Mouse (Mus musculus) layer of hippocampus, postnatal 25 days (tissue): ENCODE results near the gene Zfyve28. TPM values are rescaled to one million over a fixed set of nuclear protein-coding genes. Genes with fewer than 3 reads are reported as not detected.

ENCODE experiments used
- DNase-seq, 2 experiments: peaks; one replicate each; pipeline ENCODE4 v3.0.0; 2022; ENCODE audit warnings: mixed read lengths in 2 of 2, low spot score in 1 of 2; ENCODE audit errors: extremely low spot score in 1 of 2
- total RNA-seq, 2 experiments: library from RNA; stranded (reverse); gene quantifications; 2 replicates each; pipeline ENCODE4 v1.2.3; 2021

The Zfyve28 gene
- total RNA-seq, 2 experiments from 2014 or later = 25.6 to 32.4 TPM

DNA sequence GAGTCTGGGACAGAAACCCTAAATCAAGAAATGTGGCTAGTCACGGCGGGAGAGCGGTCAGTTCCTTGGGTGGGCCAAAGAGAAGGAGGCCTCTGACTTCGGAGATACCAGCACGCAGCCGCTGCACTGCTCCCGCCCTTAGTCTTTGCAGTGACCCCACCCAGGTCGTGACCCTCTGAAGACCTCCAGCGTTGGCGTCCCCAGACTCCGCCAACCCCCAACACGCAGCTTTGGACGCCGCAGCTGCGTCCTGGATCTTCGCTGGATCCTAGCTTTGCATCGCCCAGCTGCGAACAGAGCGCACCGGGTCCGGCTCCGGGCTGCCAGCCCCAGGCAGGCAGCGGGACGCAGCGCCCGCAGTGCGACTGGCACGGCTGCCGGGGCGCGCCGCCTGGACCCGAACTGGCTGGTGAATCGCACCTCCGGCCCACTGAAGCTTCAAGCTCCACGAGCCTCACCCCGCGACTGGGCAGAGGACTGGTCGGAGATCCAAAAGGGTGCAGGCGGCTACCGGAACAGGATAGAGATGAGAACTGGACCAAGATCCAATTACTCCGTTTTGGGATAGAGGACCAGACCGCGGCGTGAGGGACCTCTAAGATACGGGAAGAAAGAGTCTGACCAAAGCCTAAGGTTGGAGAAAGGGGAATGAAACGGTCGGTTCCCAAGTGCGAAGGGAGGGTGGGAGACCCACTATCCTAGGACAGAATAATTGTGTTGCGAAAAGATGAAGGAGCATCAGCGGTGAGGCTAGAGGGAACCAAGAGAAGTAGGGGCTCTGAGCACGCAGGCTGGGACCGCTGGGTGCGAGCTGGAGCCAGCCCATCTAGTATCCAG is 1.0 kb downstream of the Zfyve28 start:
- DNase-seq = no peak

DNA sequence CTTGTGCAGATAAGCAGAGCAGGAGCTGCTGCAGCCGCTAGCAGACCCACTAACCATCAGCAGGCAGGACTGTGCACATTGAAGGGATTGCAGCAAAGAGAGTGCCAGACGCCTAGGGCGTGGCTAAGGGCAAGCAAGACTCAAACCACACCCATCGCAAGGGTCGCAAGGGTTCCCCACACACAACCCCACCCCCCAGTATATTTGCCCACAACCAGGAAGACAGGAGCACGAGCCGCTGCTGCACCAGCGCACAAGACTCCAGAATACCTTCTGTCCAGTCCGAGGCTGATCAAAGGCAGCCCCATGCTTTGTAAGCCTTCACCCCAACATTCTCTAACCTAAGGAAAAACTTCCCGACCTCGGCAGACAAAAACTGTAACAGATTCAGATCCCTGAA is 1.7 kb downstream of the Zfyve28 start:
- no peak for DNase-seq

GRCm38 (mm10) chr5:34285285-34285684 is 3.0 kb downstream of the Zfyve28 start:
- no peak for DNase-seq

- no peak for DNase-seq
Observed at GRCm38 (mm10) chr5:34284156-34284750, 4.0 kb downstream of the Zfyve28 start.

- DNase-seq = no peak
Observed at GRCm38 (mm10) chr5:34283355-34283754, 4.9 kb downstream of the Zfyve28 start.

GRCm38 (mm10) chr5:34280976-34281375 is 7.3 kb downstream of the Zfyve28 start:
- no peak for DNase-seq

DNA sequence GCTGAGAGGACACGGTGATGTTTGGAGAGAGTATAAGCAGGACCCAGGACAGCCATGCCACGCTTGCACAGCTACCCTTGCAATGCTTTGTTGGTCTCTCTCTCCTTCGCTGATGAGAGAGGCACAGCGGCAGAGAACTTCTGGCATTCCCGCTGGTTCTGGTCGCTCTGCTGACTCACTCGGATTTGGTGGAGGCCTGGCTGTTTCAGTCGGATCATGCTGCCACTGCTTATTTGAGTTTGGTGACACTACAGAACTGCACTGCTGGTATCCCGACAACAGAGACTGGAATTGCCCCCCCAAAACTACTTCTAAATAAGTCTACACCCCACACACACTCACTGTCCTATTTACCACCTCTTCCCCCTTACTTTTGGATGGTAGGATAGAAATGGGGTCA is 9.0 kb downstream of the Zfyve28 start:
- no peak for DNase-seq

- DNase-seq = no peak
Observed at GRCm38 (mm10) chr5:34278058-34278457, 10.2 kb downstream of the Zfyve28 start.

GRCm38 (mm10) chr5:34276746-34277145 is 11.5 kb downstream of the Zfyve28 start:
- DNase-seq = no peak

DNA sequence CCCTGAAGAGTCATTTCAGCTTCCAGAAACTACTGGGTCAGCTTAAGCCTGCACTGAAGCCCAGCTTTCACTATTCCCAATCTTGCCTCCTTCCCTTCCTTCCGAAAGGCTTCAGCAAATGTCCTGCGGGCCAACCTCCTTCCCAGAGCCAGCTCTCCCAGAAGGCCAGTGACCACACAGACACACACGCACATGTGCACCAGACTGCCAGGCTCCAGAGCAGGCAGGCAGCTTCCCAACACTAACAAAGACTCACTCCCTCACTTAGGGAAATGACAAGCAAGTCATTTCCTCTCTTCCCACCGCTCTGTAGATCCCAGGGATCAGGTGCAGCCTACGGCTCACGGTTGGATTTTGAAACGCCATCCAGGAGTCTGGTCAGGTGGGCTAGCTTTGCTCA is 12.1 kb downstream of the Zfyve28 start:
- no peak for DNase-seq

DNA sequence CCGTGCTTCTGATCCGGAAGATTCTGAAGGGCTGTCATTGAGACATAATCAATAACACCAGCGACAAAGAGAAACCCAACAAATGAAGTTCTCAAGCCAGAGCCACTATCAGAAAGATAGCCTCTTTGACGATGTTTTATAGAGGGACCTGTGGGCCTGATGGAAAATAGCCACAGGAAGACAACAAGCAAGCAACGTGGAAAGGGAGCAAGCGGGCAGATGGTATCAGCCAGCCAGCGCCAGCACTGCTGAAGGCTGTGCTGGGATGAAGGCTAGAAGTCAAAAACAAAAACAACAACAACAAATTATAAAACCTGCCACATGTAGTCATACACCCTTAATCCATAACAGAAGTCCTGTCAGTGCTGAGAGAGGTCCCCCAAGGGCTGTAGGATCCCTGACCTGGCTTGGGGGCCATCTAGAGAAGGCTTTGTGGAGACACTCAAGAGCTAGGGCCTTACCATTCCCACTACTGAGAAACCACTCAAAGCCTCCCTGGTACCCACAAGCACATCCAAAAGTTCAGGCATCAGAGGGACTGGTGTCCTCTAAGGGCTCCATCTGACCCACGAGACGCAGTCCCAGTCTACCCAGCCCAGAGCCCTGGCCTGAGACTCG is 13.5 kb downstream of the Zfyve28 start:
- DNase-seq = no peak

DNA sequence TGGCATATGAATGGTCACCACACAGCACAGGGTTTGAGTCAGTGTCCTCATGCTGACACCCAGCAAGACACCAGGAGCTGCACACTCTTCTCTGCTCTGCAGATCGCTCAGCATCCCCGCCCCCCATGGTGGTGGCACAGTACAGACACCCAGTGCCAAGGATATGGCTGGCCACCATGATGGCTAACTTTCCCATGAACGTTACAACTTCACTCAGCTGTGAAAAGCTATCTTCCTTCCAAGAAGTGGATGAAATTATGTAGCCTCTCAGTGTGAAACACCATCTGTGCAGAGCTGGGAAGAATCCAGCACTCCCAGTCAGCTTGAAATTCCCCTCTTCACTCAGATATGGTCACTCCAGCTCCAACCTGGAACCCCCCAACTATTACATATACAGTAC is 14.0 kb downstream of the Zfyve28 start:
- no peak for DNase-seq

GRCm38 (mm10) chr5:34273251-34273681 is 15.0 kb downstream of the Zfyve28 start:
- no peak for DNase-seq

GRCm38 (mm10) chr5:34271743-34272142 is 16.5 kb downstream of the Zfyve28 start:
- DNase-seq = peak in 1 of 2 experiments; percentile 43

- DNase-seq = no peak
Observed at GRCm38 (mm10) chr5:34269921-34270465, 18.3 kb downstream of the Zfyve28 start.

- DNase-seq = no peak
Observed at GRCm38 (mm10) chr5:34269197-34269920, 18.9 kb downstream of the Zfyve28 start.

DNA sequence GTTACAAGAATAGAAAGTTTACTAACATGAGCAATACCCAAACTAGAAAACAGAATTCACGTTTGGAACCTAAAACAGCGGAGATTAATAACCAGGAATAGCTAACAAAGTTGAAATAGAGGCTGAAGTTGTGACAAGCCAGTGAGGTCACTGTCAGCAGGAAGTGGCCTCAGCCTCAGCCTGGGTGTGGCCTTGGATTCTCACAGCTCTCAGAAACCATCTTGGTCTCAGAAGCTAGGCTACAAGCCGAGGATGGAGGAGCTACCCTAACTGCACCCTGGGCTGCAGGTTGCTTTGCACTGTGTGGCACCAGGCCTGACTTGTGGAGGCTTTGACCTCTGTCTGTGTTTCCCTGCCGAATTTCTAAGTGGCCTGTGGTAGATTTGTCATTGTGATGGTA is 22.2 kb downstream of the Zfyve28 start:
- DNase-seq = no peak

DNA sequence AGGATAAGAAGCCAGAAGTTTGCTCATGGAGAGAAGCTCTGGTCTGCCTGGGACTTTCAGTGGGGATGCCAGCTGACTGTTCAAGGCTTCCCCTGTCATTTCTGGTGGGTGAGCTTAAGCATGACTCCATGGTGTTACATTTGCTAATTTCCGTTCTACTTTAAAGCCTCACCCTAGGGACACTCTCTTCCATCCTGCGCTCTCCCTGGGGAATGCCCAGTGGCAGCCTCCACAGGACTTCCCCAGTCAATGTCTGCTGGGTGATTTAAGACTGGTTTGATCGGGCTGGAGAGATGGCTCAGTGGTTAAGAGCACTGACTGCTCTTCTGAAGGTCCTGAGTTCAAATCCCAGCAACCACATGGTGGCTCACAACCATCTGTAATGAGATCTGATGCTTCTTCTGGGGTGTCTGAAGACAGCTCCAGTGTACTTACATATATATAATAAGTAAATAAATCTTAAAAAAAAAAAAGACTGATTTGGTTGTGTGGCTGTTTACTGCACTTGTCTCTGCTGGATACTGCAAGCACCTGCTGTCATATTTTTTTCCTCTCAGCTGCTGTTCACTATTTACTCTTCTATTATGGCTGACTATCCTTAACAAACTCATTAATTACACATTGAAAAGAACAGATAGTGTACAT is 29.0 kb downstream of the Zfyve28 start:
- DNase-seq = no peak

- DNase-seq = no peak
Observed at GRCm38 (mm10) chr5:34255189-34255588, 33.1 kb downstream of the Zfyve28 start.

DNA sequence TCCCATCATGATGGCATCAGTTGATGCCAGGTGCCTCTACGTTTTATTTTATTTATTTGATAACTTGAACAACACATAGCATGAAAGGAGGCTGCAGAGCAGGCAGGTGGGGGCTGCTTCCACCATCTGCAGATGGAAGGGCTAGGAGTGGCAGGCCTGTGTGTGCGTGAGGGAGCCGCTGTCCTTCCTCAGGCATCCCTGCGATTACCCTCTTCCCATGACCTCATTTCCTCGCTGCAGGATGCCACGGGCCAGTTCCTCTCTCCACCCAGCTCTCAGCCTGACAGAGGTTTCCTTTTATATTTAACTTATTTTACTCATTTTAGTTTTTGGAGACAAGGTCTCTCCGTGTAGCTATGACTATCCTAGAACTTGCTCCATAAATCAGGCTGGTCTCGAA is 33.9 kb downstream of the Zfyve28 start:
- DNase-seq = no peak
